Mouse (Mus musculus) heart, postnatal 0 days (tissue): Measurements from ENCODE around the gene Sugp1.

Source experiments
- CTCF ChIP-seq: IDR thresholded peaks from 2 replicates; pipeline ENCODE4 v1.5.1; 2016; ENCODE audit warnings: antibody characterized with exemption, control low read depth, low read depth
- EP300 ChIP-seq: IDR thresholded peaks from 2 replicates; pipeline ENCODE4 v1.6.1; 2016; ENCODE audit warnings: antibody characterized with exemption, low read depth

DNA sequence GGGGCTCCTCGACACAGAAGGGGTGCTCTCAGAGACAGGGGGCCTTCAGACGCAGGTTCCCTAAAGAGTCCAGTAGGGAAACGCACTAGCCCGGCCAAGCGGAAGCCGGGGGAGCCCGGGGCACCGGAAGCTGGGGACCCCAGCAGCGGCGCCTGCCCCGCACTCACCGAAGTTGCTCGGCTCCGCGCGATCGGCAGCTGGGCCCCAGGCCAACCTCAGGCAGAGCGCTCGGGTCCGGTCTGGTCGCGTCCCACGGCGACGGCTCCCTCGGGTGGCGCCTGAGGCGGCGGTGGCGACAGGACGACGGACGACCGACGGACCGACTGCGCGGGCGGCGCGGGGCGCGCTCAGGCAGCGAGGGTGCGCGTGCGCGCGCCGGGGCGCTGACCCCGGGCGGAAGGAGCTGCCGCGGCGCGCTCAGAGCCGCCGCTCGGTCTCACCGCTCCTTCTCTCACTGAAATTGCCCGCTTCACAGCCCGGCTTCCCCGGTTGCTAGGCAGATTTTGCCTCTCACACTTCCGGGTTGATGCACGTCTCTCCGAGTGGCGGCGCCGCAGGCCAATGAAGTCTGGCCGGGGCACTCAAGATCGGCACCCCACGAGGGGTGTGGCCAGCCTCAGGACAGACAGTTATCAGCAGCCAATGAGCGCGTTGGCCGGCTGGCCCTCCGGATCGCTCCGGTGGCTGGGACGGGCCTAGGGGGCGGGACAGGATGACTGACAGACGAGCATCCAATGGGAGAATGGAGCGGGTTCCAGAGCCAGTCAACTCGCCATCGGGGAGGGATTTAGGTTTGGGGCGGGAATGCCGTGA lies 46.6 kb upstream of the Sugp1 start, which contains the start of gene Gatad2a:
- TF ChIP-seq EP300 = peak; percentile 60
- no peak; the same call in 1 of the 2 replicates for TF ChIP-seq CTCF
